Mouse (Mus musculus): Measurements from ENCODE around the gene Psmc3ip.

Psmc3ip gene

GRCm38 (mm10) chr11:101052751-101053473 is 42.3 kb downstream of the Psmc3ip start:
- DNase-seq (ENCODE audit: low spot score in 2 of 2) = no peak

GRCm38 (mm10) chr11:101051617-101052016 is 43.6 kb downstream of the Psmc3ip start:
- DNase-seq (ENCODE audit: low spot score in 2 of 2) = no peak

- no peak for DNase-seq (ENCODE audit: low spot score in 2 of 2)
Measured at GRCm38 (mm10) chr11:101051051-101051493, 44.2 kb downstream of the Psmc3ip start.

- DNase-seq (ENCODE audit: low spot score in 2 of 2) = no peak
Measured at GRCm38 (mm10) chr11:101050359-101050758, 44.9 kb downstream of the Psmc3ip start.

- no peak for DNase-seq (ENCODE audit: low spot score in 2 of 2)
Measured at GRCm38 (mm10) chr11:101047502-101047901, 47.7 kb downstream of the Psmc3ip start.

- DNase-seq (ENCODE audit: low spot score in 2 of 2) = no peak
Measured at GRCm38 (mm10) chr11:101046440-101046839, 48.8 kb downstream of the Psmc3ip start.

GRCm38 (mm10) chr11:101045826-101046225 is 49.4 kb downstream of the Psmc3ip start:
- no peak for DNase-seq (ENCODE audit: low spot score in 2 of 2)
